Mouse (Mus musculus): Measurements from ENCODE around the gene Dnmbp.

The Dnmbp gene

GRCm38 (mm10) chr19:43912775-43913486, 27.1 kb downstream of the Dnmbp start:
- DNase-seq (ENCODE audit: low read depth, low spot score) = no peak

DNA sequence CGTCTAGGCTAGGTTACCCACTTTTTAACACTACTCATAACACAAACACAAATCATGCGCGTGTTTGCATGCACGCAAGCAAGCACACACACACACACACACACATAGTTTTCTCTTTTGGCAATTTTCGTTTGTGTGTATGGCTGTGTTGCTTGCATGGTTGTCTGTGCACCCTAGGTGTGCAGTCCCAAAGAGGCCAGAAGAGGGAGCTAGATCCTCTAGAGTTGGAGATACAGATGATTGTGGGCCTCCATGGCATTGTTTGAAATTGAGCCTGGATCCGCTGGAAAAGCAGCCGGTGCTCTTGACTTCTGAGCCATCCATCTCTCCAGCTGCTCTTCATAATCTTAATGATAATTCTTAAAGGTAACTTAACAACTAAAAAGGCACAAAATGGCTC, 33.5 kb downstream of the Dnmbp start:
- DNase-seq (ENCODE audit: low read depth, low spot score) = no peak

- DNase-seq (ENCODE audit: low read depth, low spot score) = no peak
Measured at GRCm38 (mm10) chr19:43905985-43906384, 34.0 kb downstream of the Dnmbp start.

DNA sequence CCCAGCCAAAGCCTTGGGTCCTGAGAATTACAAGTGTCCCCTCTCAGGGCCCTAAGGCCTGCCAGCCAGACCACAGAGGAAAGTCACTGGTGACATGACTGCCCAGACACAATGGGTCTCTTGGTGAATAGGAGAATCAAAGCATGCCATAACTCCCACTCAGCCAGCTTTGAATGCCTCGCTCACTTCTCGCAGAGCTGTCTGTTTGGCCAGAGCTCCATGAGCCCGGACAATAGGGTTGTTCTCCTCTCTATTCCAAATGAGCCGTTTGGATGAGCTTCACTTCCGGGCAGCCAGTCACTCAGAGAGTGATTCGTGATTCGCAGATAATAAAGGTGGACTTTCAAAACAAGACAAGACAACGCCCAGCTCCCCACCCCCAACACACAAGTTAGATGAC, 34.9 kb downstream of the Dnmbp start:
- no peak for DNase-seq (ENCODE audit: low read depth, low spot score)

DNA sequence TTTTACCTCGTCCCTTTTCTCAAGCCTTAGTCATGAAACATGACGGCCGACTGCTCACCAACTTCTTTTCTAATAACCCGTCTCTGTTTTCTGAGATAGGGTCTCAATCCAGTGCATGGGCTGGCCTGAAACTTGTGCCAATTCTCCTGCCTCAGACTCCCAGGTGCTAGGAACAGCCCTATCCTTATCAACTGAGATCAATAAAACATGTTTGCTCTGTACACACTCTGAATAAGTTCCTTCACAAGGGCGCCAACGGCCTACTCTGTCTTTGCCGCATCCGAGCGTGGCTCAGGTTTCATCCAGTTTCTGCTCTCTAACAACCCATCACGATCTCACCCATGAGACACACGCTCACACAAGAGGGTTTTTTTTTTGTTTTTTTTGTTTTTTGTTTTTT, 35.7 kb downstream of the Dnmbp start:
- DNase-seq (ENCODE audit: low read depth, low spot score) = no peak

GRCm38 (mm10) chr19:43902887-43903286, 37.1 kb downstream of the Dnmbp start:
- DNase-seq (ENCODE audit: low read depth, low spot score) = no peak

- DNase-seq (ENCODE audit: low read depth, low spot score) = no peak
Measured at GRCm38 (mm10) chr19:43900690-43901089, 39.3 kb downstream of the Dnmbp start.

- no peak for DNase-seq (ENCODE audit: low read depth, low spot score)
Measured at GRCm38 (mm10) chr19:43898547-43898946, 41.4 kb downstream of the Dnmbp start.

- DNase-seq (ENCODE audit: low read depth, low spot score) = no peak
Measured at GRCm38 (mm10) chr19:43896441-43896840, 43.5 kb downstream of the Dnmbp start.

DNA sequence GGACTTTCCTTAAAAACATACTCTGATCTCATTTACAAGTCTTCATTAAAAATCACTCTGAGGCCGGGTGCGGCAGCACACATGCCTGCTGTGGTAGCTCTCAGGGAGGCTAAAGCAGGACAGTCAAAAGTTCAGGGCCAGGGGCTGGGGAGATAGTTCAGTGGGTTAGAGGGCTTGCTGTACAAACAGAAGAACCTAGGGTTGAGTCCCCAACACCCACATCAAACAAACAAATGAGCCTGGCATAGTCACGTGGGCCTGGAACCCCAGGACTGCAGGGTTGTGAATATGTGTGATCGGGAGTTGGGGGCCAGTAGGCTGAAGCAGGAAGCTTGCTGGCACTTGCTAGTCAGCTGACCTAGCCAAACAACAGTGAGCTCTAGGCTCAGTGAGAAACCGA, 44.0 kb downstream of the Dnmbp start:
- no peak for DNase-seq (ENCODE audit: low read depth, low spot score)

DNA sequence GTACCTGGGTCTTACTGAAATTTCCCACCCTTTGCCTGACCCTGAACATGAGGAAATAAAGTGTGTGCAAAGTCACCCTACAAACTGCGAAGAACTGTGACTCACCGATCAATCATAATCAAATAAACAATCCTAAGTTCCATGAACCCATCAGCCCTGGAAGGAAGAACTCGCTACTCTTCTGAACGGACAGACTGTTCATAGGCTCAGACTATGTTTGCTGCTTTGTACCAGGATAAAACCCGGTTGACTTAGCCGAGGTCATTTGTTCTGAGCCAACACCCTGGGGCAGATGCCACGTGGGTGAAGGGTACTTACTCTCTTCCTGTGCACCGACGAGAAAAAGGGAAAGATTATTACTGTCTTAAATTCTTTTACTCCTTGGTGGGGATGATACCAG, 45.2 kb downstream of the Dnmbp start:
- DNase-seq (ENCODE audit: low read depth, low spot score) = no peak

DNA sequence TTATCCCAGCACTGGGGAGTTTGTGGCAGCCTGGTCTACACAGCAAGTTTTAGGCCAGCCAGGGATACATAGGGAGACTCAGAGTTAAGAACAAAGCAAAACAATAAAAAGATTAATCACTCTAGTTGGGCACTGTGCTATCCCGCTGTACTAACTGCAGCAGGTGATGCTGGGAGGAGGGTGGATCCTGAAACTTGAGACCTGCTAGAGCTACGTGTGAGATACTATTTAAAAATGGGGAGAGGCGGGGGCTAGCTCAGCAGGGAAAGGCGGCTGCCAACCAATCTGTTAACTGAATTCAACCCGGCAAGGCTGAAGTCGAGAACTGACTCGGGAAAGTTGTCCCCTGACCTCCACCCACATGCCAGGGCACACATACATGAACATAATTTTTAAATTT, 45.9 kb downstream of the Dnmbp start:
- DNase-seq (ENCODE audit: low read depth, low spot score) = no peak

GRCm38 (mm10) chr19:43890487-43890886, 49.5 kb downstream of the Dnmbp start:
- DNase-seq (ENCODE audit: low read depth, low spot score) = no peak

DNA sequence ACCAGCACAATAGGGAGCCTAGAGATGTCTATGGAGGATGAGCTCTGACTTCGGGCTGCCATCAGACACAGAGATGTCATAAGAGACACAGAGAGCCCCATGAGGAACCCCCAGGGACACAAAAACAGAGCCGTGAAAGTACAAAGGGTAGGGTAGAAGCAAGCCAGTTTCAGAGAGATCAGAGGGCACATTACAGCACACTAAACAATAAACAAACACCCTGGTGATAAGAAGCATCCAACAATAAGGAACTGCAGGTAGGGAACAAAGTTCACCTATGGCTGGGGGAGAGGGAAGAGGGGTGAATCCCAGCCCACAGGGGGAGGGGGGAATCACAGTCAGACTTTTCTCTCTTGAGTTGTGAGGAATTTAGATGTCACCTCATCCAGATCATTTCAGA, 52.3 kb downstream of the Dnmbp start:
- DNase-seq (ENCODE audit: low read depth, low spot score) = no peak

- no peak for DNase-seq (ENCODE audit: low read depth, low spot score)
Measured at GRCm38 (mm10) chr19:43887242-43887641, 52.7 kb downstream of the Dnmbp start.

DNA sequence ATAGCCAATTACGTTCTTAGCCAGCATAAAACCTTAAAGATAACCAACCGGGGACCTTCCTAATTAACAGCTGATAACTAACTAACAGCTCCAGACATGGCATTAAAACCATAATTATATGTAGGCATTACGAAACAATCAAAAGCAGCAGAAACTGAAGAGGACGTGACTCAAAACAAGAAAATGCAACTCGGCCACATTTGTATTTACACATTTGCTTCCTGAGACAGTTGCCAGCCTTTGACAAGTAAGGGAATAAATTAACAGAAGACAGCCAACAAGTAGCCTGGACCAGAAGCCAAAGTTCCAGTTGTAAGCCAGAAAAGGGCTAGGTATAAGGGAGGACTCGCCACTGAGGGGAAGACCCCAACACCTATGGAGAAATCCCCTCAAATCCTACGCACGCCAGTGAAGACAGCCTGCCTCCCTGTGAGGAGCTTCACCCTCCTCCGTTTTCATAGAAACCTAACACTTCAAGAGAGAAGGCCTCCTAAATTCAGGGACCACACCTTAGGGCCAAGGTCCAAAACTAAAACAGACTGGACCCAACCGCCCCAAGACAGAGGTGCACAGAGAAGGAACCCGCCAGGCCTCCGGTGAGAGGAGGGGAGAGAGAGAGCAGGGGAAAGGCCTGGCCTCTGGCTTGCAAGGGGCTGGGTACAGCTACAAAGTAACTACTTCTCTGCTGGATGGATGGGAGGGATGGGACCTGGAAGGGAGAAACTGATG, 53.5 kb downstream of the Dnmbp start:
- no peak for DNase-seq (ENCODE audit: low read depth, low spot score)

DNA sequence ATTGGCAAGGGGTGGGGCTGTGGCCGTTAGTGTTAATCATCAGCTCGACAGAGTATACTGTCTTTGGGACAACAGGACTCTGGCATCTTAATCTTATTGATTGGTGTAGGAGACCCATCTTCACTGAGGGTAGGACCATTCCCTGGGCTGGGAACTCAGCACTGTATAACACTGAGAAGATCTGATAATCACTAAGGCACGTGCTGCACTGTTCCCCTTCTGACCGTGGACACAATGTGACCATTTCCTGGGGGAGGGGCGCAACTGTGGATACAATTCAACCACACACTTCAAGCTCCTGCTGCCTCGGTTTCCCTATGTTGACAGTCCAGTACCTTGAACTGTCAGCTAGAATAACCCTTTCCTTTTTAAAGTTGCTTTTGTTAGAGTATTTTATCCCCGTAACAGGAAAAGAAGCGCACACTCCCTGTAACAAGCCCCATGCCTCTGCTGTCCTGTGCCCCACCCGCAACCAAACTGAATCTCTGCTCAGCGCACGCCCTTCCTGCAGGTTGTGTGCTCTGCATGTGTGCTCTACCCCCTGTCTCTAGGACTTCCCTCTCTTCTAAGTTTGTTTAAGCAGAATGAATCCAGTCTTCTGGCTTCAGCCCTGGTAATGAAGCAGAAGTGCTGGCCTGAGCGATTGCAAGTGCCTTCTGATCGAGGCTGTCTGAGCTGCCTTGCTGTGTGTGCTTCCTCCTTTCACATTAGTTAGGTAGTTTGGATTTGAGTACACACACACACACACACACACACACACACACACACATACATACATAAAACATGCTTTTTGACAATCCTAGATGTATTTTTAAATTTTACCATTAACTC, 55.1 kb downstream of the Dnmbp start:
- no peak for DNase-seq (ENCODE audit: low read depth, low spot score)

DNA sequence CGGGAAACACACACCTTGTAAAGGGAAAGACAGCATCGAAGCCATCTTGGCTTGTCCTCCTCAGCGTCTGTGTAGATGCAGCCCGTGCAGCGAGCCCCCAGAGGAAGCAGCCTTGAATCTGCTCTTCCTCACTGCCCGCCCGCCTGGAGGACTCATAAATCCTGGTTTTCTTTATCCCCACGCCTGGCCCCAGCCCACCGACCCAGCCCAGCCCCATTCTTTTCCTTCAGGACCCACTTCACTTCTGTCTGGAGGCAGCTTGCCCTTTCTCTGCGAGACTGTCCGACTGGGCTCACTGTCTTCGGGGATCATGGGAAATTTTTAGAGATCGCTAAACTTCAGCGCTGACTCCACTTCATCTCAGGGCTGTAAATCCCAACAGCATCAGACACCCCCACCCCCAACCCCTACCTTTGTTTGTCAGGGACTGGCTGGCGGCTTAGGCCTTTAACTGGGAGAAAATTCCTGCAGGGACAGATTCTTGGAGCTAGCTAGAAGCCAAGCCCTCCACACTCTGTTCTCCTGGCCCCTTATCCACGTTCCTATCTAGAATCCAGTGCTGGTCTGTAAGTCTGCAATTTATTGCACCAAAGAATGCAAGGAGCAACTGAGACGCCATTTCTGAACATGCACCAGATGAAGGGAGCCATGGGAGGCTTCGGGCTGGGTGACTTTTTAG, 57.0 kb downstream of the Dnmbp start:
- DNase-seq (ENCODE audit: low read depth, low spot score) = peak; percentile 77

DNA sequence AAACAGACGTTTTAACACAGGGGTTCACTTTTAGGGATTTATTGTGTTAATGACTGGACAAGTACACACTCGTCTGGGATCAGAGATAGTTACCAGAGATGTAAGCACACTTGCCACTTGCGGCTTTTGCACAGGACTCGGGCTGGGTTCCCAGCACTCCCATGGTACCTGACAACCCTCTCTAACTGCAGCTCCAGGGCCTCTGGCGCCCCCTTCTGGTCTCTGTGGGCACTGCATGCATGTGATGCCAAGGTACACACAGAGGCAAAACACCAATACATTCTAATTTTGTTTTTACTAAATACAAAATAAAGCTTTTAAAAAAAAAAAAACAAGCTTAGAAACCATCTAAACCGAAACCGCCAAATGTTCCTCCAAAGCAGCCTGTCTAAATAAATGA, 58.4 kb downstream of the Dnmbp start:
- DNase-seq (ENCODE audit: low read depth, low spot score) = no peak

GRCm38 (mm10) chr19:43880420-43880819, 59.6 kb downstream of the Dnmbp start:
- no peak for DNase-seq (ENCODE audit: low read depth, low spot score)

DNA sequence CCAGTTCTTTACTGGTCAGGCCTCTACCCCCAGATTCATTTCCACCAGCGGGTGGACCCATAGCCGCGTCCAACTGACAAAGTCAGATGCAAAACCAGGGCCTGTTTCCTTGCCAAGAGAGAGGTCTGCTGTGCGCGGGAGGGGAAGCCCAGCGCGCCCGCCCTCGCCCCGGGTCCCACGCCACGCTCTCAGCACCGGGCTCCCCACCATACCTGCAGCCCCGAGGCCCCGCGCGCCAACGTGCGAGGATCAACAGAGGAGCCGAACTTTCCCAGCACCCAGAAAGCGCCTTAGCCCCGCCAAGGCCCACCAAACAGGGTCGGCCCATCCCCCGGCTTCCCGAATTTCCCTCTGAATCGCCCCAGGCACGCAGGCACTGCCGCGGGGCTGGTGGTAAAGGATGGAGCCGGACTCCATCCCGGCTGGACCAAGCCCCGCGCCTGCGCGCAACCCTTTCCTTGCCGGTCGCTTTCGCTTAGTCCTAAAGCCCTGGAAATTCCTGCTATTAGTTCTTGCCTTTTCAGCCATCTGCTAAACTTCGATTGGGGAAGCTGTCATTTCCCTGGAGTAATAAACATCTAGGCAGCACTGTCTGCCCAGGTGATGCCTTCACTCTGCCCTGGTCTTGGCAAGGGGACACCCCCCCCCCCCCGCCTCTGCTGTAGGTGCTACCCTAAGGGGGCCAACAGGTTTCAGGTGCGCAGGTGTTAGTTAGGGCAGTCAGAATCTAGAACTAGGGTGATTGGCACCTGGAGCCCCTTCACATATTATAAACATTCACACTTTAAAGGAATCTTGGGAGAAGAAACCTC, 60.4 kb downstream of the Dnmbp start:
- DNase-seq (ENCODE audit: low read depth, low spot score) = peak; percentile 94
